Mouse (Mus musculus): ENCODE measurements around the gene Zfp664.

DNA sequence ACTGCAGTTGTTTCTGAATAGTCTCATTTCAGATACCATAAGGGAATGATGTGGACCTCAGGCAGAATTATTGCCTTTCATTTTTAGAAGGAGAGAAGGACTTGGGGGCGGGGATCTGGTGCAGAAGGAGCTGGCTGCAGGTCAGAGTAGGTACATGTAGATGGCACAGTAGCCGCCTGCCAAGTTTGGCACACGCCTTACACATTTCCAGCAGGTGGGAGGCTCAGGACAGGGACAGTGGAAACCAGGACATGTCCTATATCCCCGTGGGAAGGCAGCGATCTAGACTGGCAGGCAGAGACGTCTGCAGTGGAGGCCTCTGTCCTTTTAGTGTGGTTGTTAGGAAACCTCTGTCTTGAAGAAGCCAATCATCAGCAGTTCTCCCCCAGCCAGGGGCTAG is 17.3 kb downstream of the Zfp664 start:
- TF ChIP-seq USF1 (IDR thresholded peaks at IDR 0.05; ENCODE audit: low read depth) (no peak), E2F4 (IDR thresholded peaks at IDR 0.05; ENCODE audit: insufficient read depth) (no peak)
